Mouse (Mus musculus) adrenal gland, adult 2 months (tissue): ENCODE data around the gene Vps45. TPM values are rescaled to one million over a fixed set of nuclear protein-coding genes. Genes with fewer than 3 reads are reported as not detected.
"Not testable (repeated sequence)": the region's sequence is repeated elsewhere in the genome, so short reads cannot be mapped to it uniquely, and the experiment has no call there.

Source experiments
- DNase-seq: peaks from one replicate; pipeline ENCODE4 v3.0.0; 2021
- polyA plus RNA-seq: library from polyadenylated mRNA; depleted of rRNA; stranded (reverse); fragments of >200 nt; gene quantifications from 2 replicates; pipeline ENCODE4 v1.2.3, GENCODE M21; 2012
- total RNA-seq, 2 experiments: library from RNA; stranded (reverse); gene quantifications; 2 replicates each; pipeline ENCODE4 v1.2.3; 2021

The Vps45 gene
- total and polyA plus RNA-seq, 3 experiments: 3.0 to 39.4 (median 38.3) TPM

GRCm38 (mm10) chr3:96078711-96079110 lies 20.4 kb upstream of the Vps45 start:
- peak; percentile 22 for DNase-seq

- DNase-seq: no peak
Measured at GRCm38 (mm10) chr3:96078066-96078465, 19.8 kb upstream of the Vps45 start.

DNA sequence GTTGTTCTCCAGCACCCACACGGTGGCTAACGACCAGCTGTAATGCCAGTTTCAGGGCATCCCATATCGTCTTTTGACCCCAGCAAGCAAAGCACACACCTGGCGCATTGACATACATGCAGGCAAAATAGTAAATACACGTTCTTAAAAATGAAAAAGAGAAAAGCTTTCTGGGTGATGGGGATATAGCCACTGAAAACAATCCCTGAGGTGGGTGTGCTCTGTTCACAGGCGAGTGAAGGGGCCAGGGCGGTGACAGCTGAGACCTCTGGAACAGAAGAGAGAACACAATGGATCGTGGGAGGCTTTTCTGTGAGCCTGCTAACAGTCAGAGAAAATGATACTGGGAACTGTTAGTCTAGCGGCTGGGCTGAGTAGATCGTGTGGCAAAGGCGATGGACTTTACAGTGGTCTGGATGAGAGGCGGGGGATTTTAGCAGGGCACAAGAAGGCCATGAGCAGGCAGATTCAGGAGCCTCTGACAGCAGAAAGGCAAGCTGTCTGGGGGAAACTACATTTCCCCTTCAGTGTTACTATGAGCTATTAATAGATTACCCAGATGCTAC lies 14.7 kb upstream of the Vps45 start:
- DNase-seq: no peak

GRCm38 (mm10) chr3:96070241-96070640 lies 12.0 kb upstream of the Vps45 start:
- DNase-seq: no peak

DNA sequence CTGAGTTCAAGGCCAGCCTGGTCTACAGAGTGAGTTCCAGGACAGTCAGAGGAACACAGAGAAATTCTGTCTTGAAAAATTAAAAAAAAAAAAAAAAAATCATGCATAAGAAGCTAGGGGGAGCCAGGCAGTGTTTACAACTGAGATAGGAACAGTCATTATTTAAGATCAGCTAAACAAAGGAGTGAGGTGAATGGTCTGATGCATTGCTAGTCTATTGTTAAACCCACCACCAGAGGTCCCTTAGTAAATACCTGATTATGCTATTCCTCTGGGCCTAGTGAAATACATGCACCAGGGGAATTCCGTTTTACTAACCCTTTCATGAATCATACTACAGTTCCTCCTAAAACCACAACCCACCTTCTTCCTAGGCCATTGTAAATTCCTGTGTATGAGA lies 11.3 kb upstream of the Vps45 start:
- DNase-seq: no peak

DNA sequence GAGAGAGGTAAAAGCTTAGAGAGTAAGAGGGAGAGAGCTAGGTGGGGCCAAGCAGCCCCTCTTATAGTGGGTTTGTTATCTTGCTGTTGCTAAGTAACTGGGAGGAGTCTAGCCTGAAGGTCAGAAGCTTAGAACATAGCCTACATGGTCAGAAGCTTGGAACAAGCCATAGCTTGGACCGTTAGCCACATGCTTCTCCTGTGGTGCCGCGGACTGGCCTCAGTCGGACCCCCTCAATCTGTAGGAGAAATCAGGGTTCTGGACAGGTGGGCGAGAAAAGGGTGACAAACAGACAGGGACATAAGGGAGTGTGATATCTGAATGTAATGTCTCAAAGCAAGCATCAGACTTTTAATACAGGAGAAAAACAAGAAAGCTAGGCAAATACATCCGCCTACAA lies 10.8 kb upstream of the Vps45 start:
- DNase-seq: no peak

GRCm38 (mm10) chr3:96066741-96067140 lies 8.5 kb upstream of the Vps45 start:
- DNase-seq: no peak

- DNase-seq: peak; percentile 59
Measured at GRCm38 (mm10) chr3:96065754-96066375, 7.6 kb upstream of the Vps45 start.

DNA sequence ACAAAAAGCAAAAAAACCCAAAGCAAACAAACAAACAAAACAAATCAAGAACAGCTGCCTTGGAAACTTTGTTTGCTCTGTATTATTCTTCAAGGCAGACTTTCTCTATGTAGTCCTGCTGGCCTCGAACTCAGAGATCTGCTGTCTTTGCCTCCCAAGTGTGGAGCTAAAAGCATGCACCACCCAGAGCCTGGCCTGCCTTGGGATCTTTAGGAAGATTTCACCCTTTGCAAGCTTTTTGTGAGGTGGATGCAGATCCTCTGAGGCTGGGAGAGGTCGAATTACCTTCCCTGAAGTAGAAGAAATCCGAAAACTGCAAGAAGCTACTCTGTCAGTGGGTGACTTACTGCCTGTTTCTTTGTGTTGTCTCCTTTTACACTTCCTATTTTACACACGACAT lies 6.9 kb upstream of the Vps45 start:
- no peak for DNase-seq

- no peak for DNase-seq
Measured at GRCm38 (mm10) chr3:96064217-96064616, 6.0 kb upstream of the Vps45 start.

- DNase-seq: no peak
Measured at GRCm38 (mm10) chr3:96063299-96063698, 5.0 kb upstream of the Vps45 start.

GRCm38 (mm10) chr3:96060146-96060545 lies 1.9 kb upstream of the Vps45 start:
- no peak for DNase-seq

DNA sequence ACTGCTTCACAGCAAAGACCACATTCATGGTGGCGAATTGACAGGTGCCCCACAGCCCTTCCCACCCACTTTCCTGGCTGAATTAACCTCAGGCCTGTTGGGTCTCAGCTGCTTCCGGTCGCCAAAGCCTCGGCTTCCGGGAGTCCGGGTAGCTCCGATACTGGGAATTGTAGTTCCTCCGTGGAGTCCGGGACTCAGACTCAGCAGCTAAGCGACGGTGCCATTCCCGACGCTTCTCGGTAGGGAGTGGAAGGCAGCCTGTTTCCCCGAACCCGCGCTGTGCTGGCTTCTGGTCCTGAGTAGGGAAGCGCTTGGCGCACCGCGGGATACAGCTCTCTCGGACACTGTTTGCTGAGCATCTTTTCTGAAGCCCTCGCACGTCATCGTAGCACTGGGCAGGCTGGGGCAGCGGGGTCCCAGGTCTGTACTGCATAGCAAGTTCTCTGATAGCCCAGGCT lies 490 bp downstream of the Vps45 start:
- peak; percentile 92 for DNase-seq

DNA sequence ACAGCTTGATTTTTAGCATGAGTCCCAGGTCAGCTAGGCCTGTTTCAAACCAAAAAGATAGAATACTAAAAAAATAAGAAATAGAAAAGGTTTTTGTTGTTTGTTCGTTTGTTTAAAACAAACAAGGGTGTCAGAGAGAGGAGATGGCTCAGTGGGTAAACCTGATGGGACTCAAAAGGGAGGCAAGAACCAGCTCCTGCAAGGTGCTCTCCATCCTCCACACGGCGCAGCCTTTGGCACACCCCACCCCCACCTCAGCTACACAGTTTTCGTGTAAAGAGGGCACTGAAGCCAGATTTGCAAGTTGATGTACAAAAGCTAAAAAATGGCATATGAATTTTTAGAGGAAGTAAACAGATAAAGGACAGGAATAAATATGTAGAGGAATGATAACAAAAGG lies 2.2 kb downstream of the Vps45 start:
- DNase-seq: no peak

DNA sequence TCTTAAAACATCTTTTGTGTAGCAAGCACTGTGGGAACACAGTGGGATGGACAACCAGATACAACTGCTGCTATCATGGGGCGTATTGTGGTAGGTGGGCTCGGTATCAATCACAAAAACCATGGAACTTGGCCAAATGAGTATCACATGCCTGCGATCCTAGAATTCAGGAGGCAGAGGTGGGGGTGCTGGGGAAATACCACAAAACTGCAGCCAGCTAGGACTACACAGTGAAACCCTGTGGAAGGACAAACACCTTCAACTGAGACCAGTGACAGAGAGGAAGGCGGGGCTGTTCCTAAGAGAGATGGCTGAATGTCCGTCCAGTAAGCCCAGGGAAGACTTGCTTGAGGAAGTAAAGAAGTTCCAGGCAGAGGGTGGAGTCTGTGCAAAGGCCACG lies 3.0 kb downstream of the Vps45 start:
- no peak for DNase-seq

GRCm38 (mm10) chr3:96051839-96052238 lies 6.4 kb downstream of the Vps45 start:
- no peak for DNase-seq

DNA sequence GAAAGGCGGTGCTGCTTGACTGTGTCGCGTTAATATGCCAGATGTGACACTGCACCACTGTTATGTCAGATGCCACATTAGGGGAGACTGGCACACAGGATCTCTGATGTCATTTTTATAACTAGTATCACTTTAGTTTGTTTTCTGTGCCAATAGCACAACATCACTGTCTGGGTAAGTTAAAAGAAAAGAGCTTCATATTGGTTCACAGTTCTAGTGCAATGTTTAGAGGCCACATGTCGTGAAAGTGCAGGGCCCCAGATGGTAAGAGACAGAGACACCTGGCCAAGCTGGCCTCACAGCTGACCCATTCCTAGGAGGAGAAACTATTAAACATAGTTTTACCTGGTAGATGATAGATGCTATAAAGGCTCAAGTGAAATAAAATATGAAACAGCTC lies 7.1 kb downstream of the Vps45 start:
- DNase-seq: no peak

DNA sequence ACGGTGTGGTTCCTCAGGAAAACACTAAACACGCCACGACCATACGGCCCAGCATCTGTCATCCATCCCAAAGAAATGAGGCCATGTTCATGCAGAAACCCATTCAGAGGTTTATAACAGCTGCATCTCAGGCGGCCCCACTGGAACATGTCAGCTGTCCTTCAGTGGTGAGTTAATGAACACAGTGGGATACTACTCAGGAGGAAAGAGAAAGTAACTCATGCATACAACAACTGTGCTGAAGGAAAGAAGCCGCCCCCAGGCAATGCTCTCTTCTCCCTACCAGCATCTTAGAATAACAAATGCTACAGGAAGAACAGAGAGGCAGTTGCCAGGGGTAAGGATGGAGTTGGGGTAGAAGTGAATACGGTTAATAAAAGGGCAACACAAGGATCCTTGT lies 7.5 kb downstream of the Vps45 start:
- DNase-seq: no peak

DNA sequence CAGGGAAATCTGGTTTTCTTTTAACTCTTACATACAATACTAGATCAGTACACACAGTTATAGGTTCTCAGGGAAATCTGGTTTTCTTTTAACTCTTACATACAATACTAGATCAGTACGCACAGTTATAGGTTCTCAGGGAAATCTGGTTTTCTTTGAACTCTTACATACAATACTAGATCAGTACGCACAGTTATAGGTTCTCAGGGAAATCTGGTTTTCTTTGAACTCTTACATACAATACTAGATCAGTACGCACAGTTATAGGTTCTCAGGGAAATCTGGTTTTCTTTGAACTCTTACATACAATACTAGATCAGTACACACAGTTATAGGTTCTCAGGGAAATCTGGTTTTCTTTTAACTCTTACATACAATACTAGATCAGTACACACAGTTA lies 13.7 kb downstream of the Vps45 start:
- DNase-seq: not testable (repeated sequence)

DNA sequence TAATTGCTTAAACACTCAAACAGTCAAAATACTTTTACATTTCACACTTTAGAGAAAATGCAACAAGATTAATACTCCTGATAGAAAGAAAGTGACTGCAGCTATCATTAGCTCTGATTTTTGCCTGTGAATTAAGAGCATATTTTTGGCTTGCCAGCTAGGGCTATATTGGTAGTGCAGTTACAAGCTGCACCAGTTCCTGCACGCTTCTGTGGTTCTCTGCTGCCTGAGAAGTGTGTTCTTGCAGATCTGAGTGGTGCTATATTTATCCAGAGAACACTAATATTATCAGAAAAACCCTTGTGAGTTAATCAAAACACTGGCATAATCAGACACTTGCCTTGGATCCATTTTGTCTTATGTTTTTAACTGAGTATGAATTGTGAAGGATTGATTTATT lies 15.2 kb downstream of the Vps45 start:
- DNase-seq: no peak

GRCm38 (mm10) chr3:96041079-96041478 lies 17.2 kb downstream of the Vps45 start:
- DNase-seq: no peak

GRCm38 (mm10) chr3:96040663-96041006 lies 17.6 kb downstream of the Vps45 start:
- DNase-seq: no peak

GRCm38 (mm10) chr3:96039857-96040662 lies 18.2 kb downstream of the Vps45 start:
- no peak for DNase-seq

- DNase-seq: no peak
Measured at GRCm38 (mm10) chr3:96038851-96039250, 19.4 kb downstream of the Vps45 start.
